Mouse (Mus musculus): ENCODE data around the gene Fto.

Gene Fto

GRCm38 (mm10) chr8:91711981-91712598 is 398.8 kb downstream of the Fto start:
- DNase-seq: no peak

GRCm38 (mm10) chr8:91712731-91713569 is 399.6 kb downstream of the Fto start:
- no peak for DNase-seq

- DNase-seq: no peak
Observed at GRCm38 (mm10) chr8:91713677-91714312, 400.5 kb downstream of the Fto start.

- DNase-seq: no peak
Observed at GRCm38 (mm10) chr8:91714733-91715132, 401.4 kb downstream of the Fto start.

GRCm38 (mm10) chr8:91715387-91716085 is 402.2 kb downstream of the Fto start:
- DNase-seq: no peak

Data from thymus, postnatal 4 days (tissue).